Mouse (Mus musculus): ENCODE results near the gene Snx6.
"Not testable (repeated sequence)": the region's sequence is repeated elsewhere in the genome, so short reads cannot be mapped to it uniquely, and the experiment has no call there.

Gene Snx6

GRCm38 (mm10) chr12:54796516-54797195, 1.2 kb upstream of the Snx6 start:
- no peak for DNase-seq (ENCODE audit: low spot score)

- no peak for DNase-seq (ENCODE audit: low spot score)
Observed at GRCm38 (mm10) chr12:54794392-54794791, 1.1 kb downstream of the Snx6 start.

GRCm38 (mm10) chr12:54791465-54791864, 4.0 kb downstream of the Snx6 start:
- no peak for DNase-seq (ENCODE audit: low spot score)

GRCm38 (mm10) chr12:54789346-54790143, 6.0 kb downstream of the Snx6 start:
- DNase-seq (ENCODE audit: low spot score) = no peak

- DNase-seq (ENCODE audit: low spot score) = no peak
Observed at GRCm38 (mm10) chr12:54763624-54764023, 31.9 kb downstream of the Snx6 start.

- DNase-seq (ENCODE audit: low spot score) = no peak
Observed at GRCm38 (mm10) chr12:54760676-54761075, 34.8 kb downstream of the Snx6 start.

GRCm38 (mm10) chr12:54758846-54759245, 36.7 kb downstream of the Snx6 start:
- no peak for DNase-seq (ENCODE audit: low spot score)

- no peak for DNase-seq (ENCODE audit: low spot score)
Observed at GRCm38 (mm10) chr12:54748647-54749046, 46.9 kb downstream of the Snx6 start.

- not testable (repeated sequence) for DNase-seq (ENCODE audit: low spot score)
Observed at GRCm38 (mm10) chr12:54738661-54739243, 56.8 kb downstream of the Snx6 start.

GRCm38 (mm10) chr12:54737891-54738660, 57.4 kb downstream of the Snx6 start:
- DNase-seq (ENCODE audit: low spot score) = not testable (repeated sequence)

GRCm38 (mm10) chr12:54734307-54735131, 61.0 kb downstream of the Snx6 start:
- DNase-seq (ENCODE audit: low spot score) = not testable (repeated sequence)

GRCm38 (mm10) chr12:54729140-54730059, 66.1 kb downstream of the Snx6 start:
- not testable (repeated sequence) for DNase-seq (ENCODE audit: low spot score)

- not testable (repeated sequence) for DNase-seq (ENCODE audit: low spot score)
Observed at GRCm38 (mm10) chr12:54718871-54719786, 76.4 kb downstream of the Snx6 start.

GRCm38 (mm10) chr12:54717516-54717915, 78.0 kb downstream of the Snx6 start:
- DNase-seq (ENCODE audit: low spot score) = not testable (repeated sequence)

GRCm38 (mm10) chr12:54713822-54714626, 81.5 kb downstream of the Snx6 start:
- DNase-seq (ENCODE audit: low spot score) = not testable (repeated sequence)

GRCm38 (mm10) chr12:54710494-54710879, 85.0 kb downstream of the Snx6 start:
- DNase-seq (ENCODE audit: low spot score) = not testable (repeated sequence)

GRCm38 (mm10) chr12:54709691-54710493, 85.6 kb downstream of the Snx6 start:
- not testable (repeated sequence) for DNase-seq (ENCODE audit: low spot score)
